Mouse (Mus musculus): Measurements from ENCODE around the gene Cant1.
A peak's percentile ranks its signal among the peaks of the same experiment; 100 is the strongest.

Cant1 gene

GRCm38 (mm10) chr11:118368330-118368729 is 50.6 kb downstream of the Cant1 start:
- DNase-seq: peak; percentile 58

DNA sequence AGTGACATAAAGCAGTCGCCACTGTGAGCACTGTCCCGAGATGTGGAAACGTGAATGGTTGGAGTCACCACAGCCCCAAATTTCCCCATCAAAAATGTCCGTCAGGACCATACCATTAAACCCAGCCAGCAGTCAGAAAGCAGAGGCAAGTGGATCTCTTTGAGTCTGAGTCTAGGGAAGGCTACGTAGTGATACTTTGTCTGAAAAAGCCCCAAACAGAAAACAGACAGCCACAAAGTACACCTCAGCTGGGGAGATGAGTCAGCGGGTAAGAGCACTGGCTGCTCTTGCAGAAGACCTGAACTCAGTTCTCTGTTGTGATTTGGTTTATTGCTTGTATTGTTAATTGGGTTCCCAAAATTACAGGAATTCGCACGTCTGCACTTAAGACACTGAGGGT is 52.3 kb downstream of the Cant1 start:
- no peak for DNase-seq

DNA sequence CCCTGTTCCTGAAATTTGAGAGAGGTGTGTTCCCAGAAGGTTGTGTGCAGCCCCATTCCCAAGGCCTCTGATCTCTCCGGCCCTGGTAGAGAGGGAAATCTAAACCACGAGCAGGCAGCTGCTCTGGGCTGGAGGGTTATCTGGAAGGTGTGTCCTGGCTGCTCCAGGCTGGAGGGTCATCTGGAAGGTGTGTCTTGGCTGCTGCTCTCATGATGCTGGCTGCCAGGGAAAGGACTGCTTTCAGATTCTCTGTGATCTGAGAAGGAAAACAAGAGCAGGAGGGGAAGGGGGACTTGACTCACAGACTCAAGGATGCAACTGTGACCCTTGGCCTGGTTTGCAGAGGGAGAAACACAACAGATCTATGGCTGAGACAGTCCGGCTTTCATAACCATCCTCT is 52.8 kb downstream of the Cant1 start:
- DNase-seq: no peak

DNA sequence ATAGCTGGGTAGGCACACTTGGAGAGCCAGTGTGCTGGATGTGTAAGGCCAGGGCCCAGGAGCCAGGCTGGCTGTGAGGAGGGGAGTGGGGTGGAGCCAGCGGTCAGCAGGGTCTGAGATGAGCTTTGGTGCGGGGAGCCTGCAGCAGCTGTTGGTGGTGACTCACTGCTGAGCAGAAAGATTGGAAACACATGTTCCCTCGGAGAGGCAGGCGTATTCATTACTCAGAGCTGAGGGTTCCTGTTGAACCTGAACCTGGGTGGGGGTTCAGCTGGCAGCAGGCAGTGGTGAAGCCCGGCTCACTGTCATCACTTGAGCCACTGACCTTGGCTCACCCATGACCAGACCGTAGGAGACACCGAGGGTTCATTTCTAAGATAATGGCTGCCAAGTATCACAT is 53.7 kb downstream of the Cant1 start:
- DNase-seq: no peak

DNA sequence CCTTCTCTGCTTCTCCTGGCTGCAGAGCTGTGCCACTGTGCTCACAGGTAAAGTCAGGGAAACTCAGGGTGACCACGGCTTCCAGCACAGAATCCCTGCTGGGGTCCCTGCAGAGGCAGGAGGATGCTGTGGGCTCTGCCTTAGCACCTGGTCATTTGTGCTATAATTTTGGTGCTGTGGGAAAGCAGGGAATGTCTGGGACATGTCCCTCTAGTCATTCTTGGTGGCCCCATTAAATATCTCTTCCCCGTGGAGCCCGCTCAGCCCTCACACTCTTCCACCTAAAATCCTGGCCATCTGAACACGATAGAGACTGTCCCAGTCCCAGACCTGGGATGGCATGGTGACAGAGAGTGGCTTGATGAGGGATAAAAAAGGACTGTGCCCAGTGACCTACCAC is 54.9 kb downstream of the Cant1 start:
- DNase-seq: no peak

DNA sequence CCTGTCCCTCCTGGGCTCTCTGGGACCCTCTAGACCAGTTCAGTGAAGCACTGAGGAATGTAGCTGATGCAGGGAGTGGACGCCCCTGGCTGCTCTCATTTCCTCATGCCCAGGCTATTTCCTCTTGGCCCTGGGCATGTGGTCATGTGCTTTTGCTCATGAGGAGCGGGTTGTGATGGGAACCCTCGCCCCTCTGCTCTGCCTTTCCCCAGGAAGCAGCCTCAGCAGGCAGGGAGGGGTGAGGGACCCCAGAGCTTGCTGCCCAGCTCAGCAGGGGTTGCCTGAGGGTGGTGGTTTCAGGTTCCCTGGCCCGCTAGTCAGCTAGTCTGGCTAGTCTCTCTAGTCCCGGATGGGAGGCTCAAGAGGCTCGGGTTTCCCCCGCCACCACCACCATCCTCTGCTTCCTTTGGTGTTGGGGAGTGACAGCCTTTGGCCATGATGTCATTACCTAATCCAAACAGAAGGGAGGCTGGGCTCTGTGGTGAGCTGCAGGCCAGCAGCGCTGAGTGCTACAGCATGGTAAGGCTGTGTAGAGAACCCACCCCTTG is 55.8 kb downstream of the Cant1 start:
- no peak for DNase-seq

- DNase-seq: no peak
Measured at GRCm38 (mm10) chr11:118362501-118362900, 56.4 kb downstream of the Cant1 start.

GRCm38 (mm10) chr11:118360907-118361341 is 58.0 kb downstream of the Cant1 start:
- peak; percentile 41 for DNase-seq

GRCm38 (mm10) chr11:118360491-118360890 is 58.4 kb downstream of the Cant1 start:
- DNase-seq: no peak
